Mouse (Mus musculus): ENCODE data around the gene Fgfr2.

GRCm38 (mm10) chr7:130403346-130403745 lies 2719.8 kb downstream of the Fgfr2 start:
- TF ChIP-seq EP300 (IDR thresholded peaks at IDR 0.05) (no peak), CTCF (IDR thresholded peaks at IDR 0.05) (no peak)
